Mouse (Mus musculus) thymus, adult 2 months (tissue): ENCODE measurements around the gene G6pc.

Experiments
- CTCF ChIP-seq: fragments of 200-500 bp; IDR thresholded peaks from 2 replicates; pipeline ENCODE4 v1.5.1; 2012; ENCODE audit warnings: mild to moderate bottlenecking, control low read depth, low read length, moderate library complexity, borderline replicate concordance; ENCODE audit not compliant: control insufficient read depth, poor library complexity, insufficient read depth; ENCODE audit errors: extremely low read depth
- POLR2A ChIP-seq: fragments of 200-500 bp; IDR thresholded peaks from 2 replicates; pipeline ENCODE4 v1.6.1; 2012; ENCODE audit warnings: mild to moderate bottlenecking, low read length, control low read depth, moderate library complexity; ENCODE audit not compliant: control insufficient read depth, poor library complexity, insufficient read depth; ENCODE audit errors: extremely low read depth

DNA sequence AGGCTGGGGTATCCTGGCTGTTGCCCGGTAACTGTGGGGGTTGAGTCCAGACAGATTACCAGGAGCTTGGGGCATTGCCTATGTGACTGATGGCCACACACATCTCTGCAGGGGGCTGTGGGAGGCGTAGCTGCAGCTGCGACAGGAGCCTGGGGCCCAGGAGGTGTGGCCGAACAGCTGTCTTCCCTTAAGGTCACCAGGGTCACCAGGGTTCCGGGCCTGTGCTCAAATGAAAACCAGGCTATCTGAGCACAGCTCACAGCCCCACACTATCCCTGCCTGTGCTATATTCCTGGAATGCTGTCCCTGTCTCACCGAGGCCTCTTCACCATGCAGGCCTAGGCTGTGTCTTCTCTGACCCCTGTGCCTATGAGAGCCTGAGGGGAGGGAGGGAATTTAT is 32.8 kb upstream of the G6pc start:
- TF ChIP-seq POLR2A (no peak), CTCF (no peak)
